Mouse (Mus musculus): Measurements from ENCODE around the gene Gdf2. TPM values are rescaled to one million over a fixed set of nuclear protein-coding genes. Genes with fewer than 3 reads are reported as not detected.

Gdf2 gene
- polyA plus RNA-seq, 1 experiment from 2014 or later = not detected

Other genes with a start within 250 kb of the Gdf2 start
- gene Gdf10, start 17.5 kb upstream of the Gdf2 start, polyA plus RNA-seq (2015; fragmentation: Nextera tagmentation; extraction: Ambion mirVana) = 1.1 and 1.8 TPM in 2 replicates
- not detected in 2 replicates for gene Rbp3, start 13.0 kb downstream of the Gdf2 start, polyA plus RNA-seq (2015; fragmentation: Nextera tagmentation; extraction: Ambion mirVana)
- gene Zfp488, start 37.7 kb downstream of the Gdf2 start, polyA plus RNA-seq (2015; fragmentation: Nextera tagmentation; extraction: Ambion mirVana) = 0.46 and 0.54 TPM in 2 replicates
- not detected in 2 replicates for gene Gm30083, start 74.1 kb downstream of the Gdf2 start, polyA plus RNA-seq (2015; fragmentation: Nextera tagmentation; extraction: Ambion mirVana)
- gene Gm5460, start 75.7 kb downstream of the Gdf2 start, polyA plus RNA-seq (2015; fragmentation: Nextera tagmentation; extraction: Ambion mirVana) = not detected in 2 replicates
- gene Antxrl, start 111.7 kb downstream of the Gdf2 start, polyA plus RNA-seq (2015; fragmentation: Nextera tagmentation; extraction: Ambion mirVana) = not detected in 2 replicates
- not detected in 2 replicates for gene Anxa8, start 144.9 kb downstream of the Gdf2 start, polyA plus RNA-seq (2015; fragmentation: Nextera tagmentation; extraction: Ambion mirVana)
- gene A630023A22Rik, start 161.7 kb downstream of the Gdf2 start, polyA plus RNA-seq (2015; fragmentation: Nextera tagmentation; extraction: Ambion mirVana) = not detected in 2 replicates
- 0.11 and 0.14 TPM in 2 replicates for gene Npy4r, start 211.4 kb downstream of the Gdf2 start, polyA plus RNA-seq (2015; fragmentation: Nextera tagmentation; extraction: Ambion mirVana)

Measured in midbrain, embryonic 13.5 days (tissue).